Mouse (Mus musculus): ENCODE results near the gene Gm11273.
A peak's percentile ranks its signal among the peaks of the same experiment; 100 is the strongest.
"Not testable (repeated sequence)": the region's sequence is repeated elsewhere in the genome, so short reads cannot be mapped to it uniquely, and the experiment has no call there.

Gene Gm11273

GRCm38 (mm10) chr13:21501182-21501581, at the start of gene Gm11273:
Gene Gm11273 (minus strand): TSS chr13:21501418.
- DNase-seq (ENCODE audit: low spot score in 2 of 2): not testable (repeated sequence)

- DNase-seq (ENCODE audit: low spot score in 2 of 2): no peak
Observed at GRCm38 (mm10) chr13:21550416-21551110, 49.3 kb upstream of the Gm11273 start.

- DNase-seq (ENCODE audit: low spot score in 2 of 2): no peak
Observed at GRCm38 (mm10) chr13:21549487-21549886, 48.3 kb upstream of the Gm11273 start.

GRCm38 (mm10) chr13:21542708-21543107, 41.5 kb upstream of the Gm11273 start, which contains the start of gene Olfr1366:
Gene Olfr1366 (minus strand): TSS chr13:21542808.
- DNase-seq (ENCODE audit: low spot score in 2 of 2): no peak

GRCm38 (mm10) chr13:21530781-21531201, 29.6 kb upstream of the Gm11273 start, which contains the start of gene Zkscan8:
Gene Zkscan8 (minus strand): TSS chr13:21531120.
- peak; percentile 83 to 90 for DNase-seq (ENCODE audit: low spot score in 2 of 2)

DNA sequence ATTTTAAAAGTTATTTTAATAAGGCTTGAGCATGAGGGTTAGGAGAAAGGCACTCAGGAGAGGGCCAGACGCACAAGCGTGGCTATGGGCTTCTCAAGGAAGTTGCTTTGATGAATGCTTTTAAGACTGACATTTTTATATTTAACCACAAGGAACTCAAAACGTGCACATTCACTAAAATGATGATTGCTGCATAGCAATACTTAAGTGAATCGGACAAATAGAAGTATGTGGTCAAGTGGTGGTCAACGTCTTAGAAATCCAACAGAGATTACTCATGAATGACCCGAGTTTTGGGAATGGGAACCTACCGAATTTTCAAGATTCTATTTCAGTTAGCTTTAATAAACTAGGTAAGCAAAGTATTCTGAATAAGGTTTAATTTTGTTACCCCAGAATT, 28.9 kb upstream of the Gm11273 start:
- DNase-seq (ENCODE audit: low spot score in 2 of 2): no peak

DNA sequence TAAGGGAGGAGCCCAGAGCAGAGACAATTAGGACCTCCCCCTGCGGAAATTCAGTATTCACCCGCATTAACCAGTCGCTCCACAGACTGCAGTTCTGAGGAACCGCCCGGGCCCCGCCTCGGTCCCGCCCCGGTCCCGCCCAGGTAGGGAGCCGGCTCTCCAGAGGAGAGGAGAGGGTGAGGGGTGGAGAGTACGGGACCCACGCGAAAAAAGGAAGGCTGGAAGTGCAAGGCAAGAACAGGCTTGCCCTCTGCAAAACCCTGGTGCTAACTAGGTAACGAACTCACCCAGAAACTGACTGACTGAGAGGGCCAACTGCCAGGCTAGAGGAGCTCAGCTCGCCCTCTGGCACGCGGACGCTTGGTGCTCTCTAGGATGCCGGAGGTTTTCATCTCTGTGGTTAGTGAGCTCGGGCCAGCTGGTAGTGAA, 5.0 kb upstream of the Gm11273 start:
- peak; percentile 78 to 86 for DNase-seq (ENCODE audit: low spot score in 2 of 2)

- DNase-seq (ENCODE audit: low spot score in 2 of 2): no peak
Observed at GRCm38 (mm10) chr13:21502296-21502695, 1.1 kb upstream of the Gm11273 start.

- no peak for DNase-seq (ENCODE audit: low spot score in 2 of 2)
Observed at GRCm38 (mm10) chr13:21495080-21495479, 6.1 kb downstream of the Gm11273 start, which contains the start of gene AK157302. Gene AK157302 (plus strand): TSS chr13:21495223.

DNA sequence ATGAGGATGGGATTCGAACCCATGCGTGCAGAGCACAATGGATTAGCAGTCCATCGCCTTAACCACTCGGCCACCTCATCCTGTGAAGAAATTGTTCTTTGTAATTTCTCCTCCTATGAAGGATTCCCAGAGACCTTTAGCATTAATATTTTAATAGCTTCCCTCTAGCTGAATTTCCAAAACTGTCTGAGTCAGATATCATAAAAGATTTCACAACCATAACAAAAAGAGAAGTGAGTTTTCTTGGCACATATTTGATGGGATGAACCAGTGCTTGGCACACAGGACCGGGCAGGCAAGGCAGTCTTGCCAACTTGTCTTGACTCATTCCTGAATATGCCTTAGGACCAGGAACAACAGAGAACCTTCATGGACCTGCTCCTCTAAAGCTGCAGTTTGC, 8.4 kb downstream of the Gm11273 start:
- DNase-seq (ENCODE audit: low spot score in 2 of 2): no peak

GRCm38 (mm10) chr13:21486881-21487280, 14.3 kb downstream of the Gm11273 start:
- no peak for DNase-seq (ENCODE audit: low spot score in 2 of 2)

DNA sequence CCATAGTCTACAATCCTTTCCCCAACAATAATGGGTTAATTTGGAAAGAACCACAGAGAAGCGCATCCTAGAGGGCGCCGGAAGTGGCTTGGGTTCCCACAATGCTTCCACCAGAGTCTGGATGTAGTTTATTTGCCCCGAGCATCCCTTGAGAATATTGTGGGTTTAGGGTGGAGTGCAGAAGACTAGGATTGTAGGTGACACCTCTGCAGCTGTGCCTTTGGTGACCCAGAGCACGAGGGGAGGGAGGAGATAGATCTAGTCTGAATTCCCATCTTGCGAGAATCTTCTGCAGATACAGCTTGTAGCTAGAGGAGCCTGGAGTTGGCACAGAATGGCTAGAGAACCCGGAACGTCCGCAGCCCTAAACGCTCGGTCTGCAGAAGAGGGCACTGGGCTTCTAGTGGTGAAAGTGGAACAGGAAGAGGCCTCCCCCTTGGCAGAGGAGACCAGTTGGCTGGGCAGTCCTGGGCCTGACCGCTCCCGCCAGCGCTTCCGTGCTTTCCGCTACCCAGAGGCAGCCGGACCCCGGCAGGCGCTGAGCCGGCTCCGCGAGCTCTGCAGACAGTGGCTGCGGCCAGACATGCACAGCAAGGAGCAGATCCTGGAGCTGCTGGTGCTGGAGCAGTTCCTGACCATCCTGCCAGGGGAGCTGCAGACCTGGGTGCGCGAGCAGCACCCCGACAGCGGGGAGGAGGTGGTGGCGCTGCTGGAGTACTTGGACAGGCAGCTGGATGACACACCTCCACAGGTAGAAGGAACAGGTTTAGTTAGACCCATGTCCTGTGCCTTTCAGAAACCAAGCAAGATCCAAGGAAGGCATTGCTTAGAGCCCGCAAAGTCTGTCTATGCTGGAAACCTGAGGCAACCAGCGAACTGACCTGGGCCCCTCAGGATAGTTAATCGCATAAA, 22.2 kb downstream of the Gm11273 start, which contains the start of the genes Zkscan4 and Gm10065:
Gene Zkscan4, plus strand, starts transcription at position 149 of the 912 bp plus-strand sequence.
Gene Gm10065, minus strand, starts transcription at position 683 of the 912 bp plus-strand sequence.
- not testable (repeated sequence) for DNase-seq (ENCODE audit: low spot score in 2 of 2)

GRCm38 (mm10) chr13:21472427-21472826, 28.8 kb downstream of the Gm11273 start:
- no peak for DNase-seq (ENCODE audit: low spot score in 2 of 2)

DNA sequence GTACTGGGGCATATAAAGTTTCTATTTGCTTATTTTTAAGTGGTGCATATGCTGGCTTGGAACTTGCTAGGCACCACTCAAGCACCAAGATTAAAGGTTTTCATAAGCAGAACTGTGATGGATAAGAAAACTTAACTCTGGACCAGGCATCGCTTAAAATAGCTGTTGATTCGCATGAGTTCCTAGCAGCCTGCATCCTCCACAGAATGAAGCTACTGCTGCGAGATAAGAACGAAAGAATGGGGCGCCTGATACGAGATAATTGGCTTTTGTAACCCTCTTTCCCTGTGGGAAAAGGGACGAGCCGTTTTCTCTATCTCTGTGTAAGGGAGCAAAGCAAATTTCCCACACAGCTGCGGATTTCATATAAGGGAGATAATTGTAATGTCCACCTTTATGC, 32.1 kb downstream of the Gm11273 start:
- DNase-seq (ENCODE audit: low spot score in 2 of 2): no peak

DNA sequence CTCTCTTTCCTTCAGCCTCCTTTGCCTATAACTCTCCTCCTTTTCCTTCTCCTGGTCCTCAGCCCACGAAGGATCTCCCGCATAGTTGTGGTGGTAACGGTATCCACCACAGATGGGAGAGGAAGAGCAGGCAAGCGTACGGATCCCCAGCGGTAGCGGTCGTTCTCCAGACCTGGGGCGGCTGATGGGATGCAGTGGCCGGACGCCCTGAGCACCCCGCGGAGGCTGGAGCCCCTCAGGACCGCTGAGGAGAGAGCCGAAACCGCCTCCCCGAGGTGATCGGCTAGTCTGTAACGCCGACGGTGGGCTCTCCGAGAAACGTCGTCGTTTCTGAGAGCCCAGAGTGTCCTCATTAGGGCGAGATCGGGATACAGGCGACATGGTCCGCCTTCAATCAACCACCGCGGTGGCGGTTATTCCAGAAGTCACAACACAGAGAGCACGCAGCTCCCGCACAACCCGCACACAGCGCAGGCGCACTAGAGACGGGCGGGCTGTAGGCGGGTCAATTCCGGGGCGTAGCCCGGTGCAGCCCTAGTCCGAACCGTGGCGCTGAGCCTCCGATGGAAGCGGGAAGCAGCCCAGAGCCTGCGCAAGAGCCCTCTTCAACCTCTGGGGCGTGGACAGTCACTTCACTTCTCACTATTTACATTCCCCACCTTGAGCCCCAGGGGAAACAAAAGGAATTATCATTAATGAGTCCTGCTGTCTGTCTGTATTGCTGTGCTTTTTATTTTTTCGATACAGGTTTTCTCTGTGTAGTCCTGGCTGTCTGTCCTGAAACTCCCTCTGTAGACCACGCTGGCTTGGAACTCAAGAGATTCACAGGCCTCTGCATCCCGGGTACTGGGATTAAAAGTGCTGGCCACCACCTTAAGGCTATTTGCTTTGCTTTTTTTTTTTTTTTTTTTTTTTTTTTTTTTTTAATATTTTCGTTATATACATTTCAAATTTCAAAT, 32.9 kb downstream of the Gm11273 start, which contains the start of gene Nkapl:
Gene Nkapl, minus strand, starts transcription at position 449 of the 959 bp plus-strand sequence.
- DNase-seq (ENCODE audit: low spot score in 2 of 2): peak; percentile 72 to 87

GRCm38 (mm10) chr13:21467336-21467735, 33.9 kb downstream of the Gm11273 start:
- DNase-seq (ENCODE audit: low spot score in 2 of 2): no peak

GRCm38 (mm10) chr13:21462516-21462915, 38.7 kb downstream of the Gm11273 start:
- DNase-seq (ENCODE audit: low spot score in 2 of 2): not testable (repeated sequence)

DNA sequence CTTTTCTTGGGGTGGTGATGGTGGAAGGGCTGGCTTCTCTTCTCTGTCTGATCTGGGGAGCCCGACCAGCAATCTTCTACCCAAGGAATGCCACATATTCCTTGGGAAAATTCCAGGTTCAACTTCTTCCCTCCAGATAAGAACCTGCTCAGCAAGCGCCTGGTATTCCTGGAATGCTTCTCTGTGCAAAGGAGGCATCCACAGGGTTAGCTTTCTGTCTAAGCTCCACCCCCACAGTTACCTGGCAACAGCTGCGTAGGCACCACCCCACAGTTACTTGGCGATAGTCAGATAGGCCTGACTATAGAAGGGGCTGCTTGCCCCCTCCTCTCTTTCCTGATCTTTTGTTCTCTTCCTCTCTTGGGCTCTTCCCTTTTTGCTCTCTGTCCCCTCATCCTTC, 44.9 kb downstream of the Gm11273 start:
- no peak for DNase-seq (ENCODE audit: low spot score in 2 of 2)

DNA sequence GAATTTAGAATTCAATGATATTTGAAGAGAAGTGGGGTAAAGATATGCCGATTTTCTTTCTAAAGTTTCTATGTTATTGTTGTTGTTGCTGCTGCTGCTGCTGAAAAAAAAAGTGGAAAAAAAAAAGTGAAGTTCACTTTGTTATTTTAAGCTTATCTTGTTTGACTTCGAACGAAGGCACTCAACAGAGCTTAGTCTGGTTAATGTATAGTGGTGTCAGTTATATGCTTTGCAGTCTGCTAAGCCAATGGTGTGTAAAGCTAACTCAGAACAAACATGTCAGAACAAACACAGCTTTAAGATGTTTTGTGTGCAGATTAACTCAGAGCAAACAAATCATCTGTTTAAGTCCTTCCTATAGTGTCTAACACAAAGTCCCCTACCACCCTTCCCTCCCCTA, 47.1 kb downstream of the Gm11273 start:
- DNase-seq (ENCODE audit: low spot score in 2 of 2): no peak

GRCm38 (mm10) chr13:21453449-21453848, 47.8 kb downstream of the Gm11273 start, which contains the start of gene Zscan26:
Gene Zscan26 (minus strand): TSS chr13:21453730.
- DNase-seq (ENCODE audit: low spot score in 2 of 2): peak; percentile 71 to 81

DNA sequence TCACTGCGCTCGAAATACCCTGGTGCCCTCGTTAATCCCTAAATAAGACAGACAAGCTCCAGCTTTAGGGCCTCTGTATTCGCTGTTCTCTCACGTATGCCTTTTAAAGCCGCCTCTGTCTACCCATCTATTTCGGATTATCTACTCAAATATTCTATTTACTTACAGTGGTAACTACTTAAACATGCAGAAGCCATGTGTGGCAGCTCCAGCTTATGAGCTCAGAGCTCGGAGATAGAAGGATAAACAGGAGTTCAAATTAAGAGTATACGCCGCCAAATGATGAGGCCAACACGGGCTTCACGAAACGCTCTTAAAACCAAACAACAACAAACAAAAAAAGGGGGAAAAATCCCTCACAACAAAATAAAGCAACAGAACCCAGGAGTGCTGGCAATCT, 48.2 kb downstream of the Gm11273 start:
- no peak for DNase-seq (ENCODE audit: low spot score in 2 of 2)
